Mouse (Mus musculus) brown adipose tissue, adult 24 weeks (tissue): ENCODE measurements around the gene Serpinf1. TPM values are rescaled to one million over a fixed set of nuclear protein-coding genes. Genes with fewer than 3 reads are reported as not detected.
A peak's percentile ranks its signal among the peaks of the same experiment; 100 is the strongest.

Source experiments
- H3K27ac ChIP-seq: fragments of 200-500 bp; replicated peaks from 2 replicates; pipeline ENCODE4 v1.5.1; 2012; ENCODE audit warnings: low read depth, mild to moderate bottlenecking, low read length
- H3K4me1 ChIP-seq: fragments of 200-500 bp; 2 replicates; pipeline ENCODE4 v1.6.1; 2012; ENCODE audit warnings: low read length, mixed read lengths; ENCODE audit not compliant: control insufficient read depth, insufficient read depth, insufficient read length
- H3K4me3 ChIP-seq: fragments of 200-500 bp; 2 replicates; pipeline ENCODE4 v1.5.1; 2012; ENCODE audit warnings: low read depth, mild to moderate bottlenecking, low read length, moderate library complexity; ENCODE audit not compliant: insufficient read depth
- polyA plus RNA-seq: library from polyadenylated mRNA; stranded (reverse); fragments of >200 nt; gene quantifications from 2 replicates; pipeline ENCODE4 v1.2.4, GENCODE M21; 2012; ENCODE audit not compliant: missing spikeins, insufficient read depth, insufficient read length

Gene Serpinf1
- polyA plus RNA-seq, 1 experiment: 102 TPM

DNA sequence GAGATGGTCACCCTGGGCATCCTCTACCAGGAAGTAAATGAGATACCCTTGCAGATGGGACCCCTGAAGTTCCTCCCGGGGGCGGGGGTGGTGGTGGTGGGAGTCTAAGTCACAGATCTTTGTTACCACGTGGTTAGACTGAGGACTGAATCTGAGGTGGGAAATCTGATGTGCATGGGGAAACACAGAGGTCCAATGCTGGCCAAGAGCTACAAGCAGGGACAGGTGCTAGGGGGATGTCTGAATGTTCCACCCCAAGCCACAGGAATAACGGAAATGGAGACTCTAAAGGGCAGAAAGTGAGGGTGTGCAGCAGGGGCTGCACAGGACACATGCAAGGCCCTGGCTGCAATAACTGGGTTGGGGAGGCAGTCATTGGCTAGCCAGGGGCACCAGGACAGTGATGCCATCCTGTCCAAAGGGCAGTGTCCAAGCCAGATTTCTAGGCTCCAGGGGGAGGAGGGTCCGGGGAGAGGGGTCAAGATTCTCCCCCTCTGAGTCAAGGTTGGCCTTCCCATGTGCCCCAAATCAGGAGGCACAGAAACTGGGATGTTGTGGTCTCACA, 1.6 kb downstream of the Serpinf1 start:
- no peaks in the 10 kb centered on the region for H3K4me1 ChIP-seq
- 0 out of 2 replicates have a peak overlapping the region, but pooled peaks have one; percentile 4 for H3K4me3 ChIP-seq
- no peak overlapping the region for H3K27ac ChIP-seq

DNA sequence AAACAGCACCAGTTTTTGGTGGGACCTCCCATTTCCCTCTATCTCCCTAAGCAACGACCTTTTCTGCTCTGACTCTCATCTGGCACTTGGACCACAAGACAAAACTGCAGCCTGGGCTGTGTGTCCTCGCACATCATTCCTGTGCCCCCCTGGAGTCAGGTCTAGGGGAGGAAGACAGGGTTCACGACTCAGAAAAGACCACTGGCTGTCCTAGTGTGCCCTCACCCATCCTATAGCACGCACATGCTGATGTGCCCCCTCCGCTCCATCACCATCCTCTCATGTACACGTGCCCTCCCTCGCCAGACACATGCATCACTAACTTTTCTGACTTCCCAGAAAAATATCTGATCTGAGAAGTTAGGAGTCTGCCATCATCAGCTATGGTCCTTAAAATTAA, 2.5 kb downstream of the Serpinf1 start:
- no peak overlapping the region for H3K4me3 ChIP-seq
- H3K4me1 ChIP-seq: no peaks in the 10 kb centered on the region
- H3K27ac ChIP-seq: no peak overlapping the region

DNA sequence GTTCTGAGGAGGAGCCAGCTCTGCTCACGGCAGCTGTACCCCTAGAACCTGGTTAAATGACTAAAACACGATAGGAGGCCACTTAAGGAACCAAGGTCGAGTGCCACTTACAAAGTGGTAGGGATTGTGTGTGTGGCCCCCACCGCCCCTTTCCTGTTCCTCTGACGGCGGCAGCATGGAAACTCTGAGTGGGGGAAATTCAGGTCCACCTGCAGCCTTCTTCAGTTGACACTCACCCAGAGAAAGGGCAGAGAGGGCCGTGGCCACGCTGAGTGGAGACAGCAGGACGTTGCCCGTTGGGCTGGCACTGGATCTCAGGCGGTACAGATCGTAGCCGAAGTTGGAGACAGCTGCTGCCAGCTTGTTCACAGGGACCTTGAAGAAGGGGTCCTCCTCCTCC, 6.5 kb downstream of the Serpinf1 start:
- Histone ChIP-seq H3K4me3 (no peak overlapping the region), H3K4me1 (no peaks in the 10 kb centered on the region), H3K27ac (no peak overlapping the region)

DNA sequence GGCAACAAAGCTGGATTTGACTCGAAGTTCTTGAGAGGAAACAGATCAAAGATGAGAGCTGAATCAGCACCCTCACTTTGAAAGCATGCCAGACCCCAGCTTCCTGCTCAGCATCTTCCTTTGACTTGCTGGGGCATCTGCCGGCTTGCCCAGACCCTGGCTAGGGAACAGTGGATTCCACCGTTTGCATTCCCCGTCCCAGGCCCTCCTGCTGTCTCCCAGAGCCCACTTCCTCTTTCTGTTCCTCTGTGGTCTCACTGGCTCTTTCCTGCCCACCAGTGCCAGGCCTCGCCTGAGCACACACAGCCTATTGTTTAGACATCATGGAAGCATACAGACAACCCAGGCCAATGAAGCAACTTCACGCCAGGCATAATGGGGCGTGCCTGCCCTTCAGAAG, 7.4 kb downstream of the Serpinf1 start:
- H3K4me3 ChIP-seq: no peak overlapping the region
- no peaks in the 10 kb centered on the region for H3K4me1 ChIP-seq
- peak overlapping the region; percentile 48; the same call in 1 of the 2 replicates for H3K27ac ChIP-seq

DNA sequence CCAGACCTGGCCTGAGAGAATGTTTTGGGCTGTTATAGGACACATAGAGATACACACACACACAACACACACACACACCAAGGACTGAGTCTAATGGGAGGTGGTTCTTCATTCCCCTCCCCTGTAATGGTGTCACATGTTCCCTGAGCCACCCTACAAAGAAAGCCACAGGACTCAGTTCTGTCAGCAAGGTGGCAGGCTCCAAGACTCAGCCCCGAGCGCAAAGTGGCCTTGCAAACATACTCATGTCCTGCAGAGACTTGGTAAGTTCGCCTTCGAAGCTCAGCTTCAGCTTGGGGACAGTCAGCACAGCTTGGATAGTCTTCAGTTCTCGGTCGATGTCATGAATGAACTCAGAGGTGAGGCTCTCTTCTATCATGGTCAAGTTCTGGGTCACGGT, 11.9 kb downstream of the Serpinf1 start:
- Histone ChIP-seq H3K4me3 (no peak overlapping the region), H3K27ac (no peak overlapping the region), H3K4me1 (no peaks in the 10 kb centered on the region)

DNA sequence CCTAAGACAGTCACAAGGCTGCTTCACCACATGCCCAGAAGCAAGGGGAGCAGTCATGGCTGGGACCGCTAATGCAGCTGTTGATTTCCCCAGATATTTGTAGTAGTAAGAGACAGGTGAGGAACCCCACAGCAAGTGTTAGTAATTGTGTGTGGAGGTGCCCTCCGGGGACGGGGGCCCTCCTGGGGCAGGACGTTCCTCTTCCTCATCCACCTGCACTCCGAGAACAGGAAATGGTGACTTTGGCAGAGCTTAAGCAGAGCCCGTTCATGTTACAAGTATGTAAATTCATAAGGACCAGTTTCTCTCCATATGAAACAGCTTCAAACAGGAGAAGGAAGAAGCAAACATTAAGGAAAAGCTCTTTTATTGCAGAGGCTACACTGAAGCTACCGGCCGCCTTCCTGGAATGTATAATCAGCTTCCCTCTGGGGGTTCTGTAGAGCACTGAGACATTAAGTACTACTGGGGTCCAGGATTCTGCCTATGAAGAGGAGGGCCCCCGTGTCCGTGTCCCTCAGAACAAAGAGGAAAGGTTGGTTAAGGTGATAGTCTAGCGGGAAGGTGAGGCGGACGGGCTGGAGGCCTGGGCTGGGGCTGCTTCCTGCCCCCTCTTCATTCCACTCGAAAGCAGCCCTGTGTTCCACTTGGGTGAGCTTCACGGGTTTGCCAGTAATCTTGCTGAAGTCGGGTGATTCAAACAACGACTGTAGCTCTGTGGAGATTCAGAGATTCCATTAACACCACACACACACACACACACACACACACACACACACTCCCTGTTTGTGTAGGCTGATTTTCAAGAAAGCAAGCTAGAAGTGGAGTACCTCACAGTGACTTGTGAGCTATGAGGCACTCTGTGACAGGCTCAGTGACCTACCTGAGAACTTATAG, 12.6 kb downstream of the Serpinf1 start:
- no peak overlapping the region for H3K27ac ChIP-seq
- H3K4me1 ChIP-seq: no peaks in the 10 kb centered on the region

DNA sequence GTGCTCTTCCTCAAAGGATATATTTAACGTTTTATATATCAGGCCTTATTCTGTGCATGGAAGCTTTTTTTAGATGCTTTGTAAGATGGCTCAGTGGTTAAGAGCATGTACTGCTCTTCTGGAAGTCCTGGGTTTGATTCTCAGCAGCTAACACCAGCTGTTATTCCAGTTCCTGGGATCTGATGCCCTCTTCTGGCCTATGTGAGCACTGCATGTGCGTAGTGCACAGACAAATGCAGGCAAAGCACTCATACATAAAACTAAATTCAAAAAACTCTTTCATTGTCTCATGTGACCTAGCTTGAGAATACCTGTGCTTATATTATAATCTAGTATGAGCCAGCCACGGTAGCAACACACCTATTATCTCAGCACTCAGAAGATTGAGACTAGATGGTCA, 15.6 kb downstream of the Serpinf1 start:
- H3K27ac ChIP-seq: no peak overlapping the region
- H3K4me1 ChIP-seq: peaks cover 9% of the 10 kb centered on the region; the same call in 1 of the 2 replicates
- no peak overlapping the region for H3K4me3 ChIP-seq

More for the DNA sequence above, 12.6 kb downstream of the Serpinf1 start:
- H3K4me3 ChIP-seq: no peak overlapping the region

DNA sequence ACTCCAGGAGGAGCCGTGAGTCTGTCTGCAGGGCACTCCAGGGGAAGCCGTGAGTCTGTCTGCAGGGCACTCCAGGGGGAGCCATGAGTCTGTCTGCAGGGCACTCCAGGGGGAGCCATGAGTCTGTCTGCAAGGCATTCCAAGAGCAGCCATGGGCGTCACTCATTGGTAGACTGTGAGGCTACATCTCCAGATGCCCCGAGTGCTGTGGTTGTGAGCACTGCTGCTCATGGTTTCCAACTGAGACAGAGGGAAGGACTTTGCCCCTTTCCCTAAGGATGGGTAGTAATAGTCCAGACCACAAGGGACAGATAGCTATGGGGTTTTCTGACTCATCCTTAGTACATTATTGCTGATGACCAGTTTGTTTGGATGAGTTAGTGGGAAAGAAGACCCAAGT, 16.4 kb downstream of the Serpinf1 start:
- H3K4me1 ChIP-seq: peaks cover 9% of the 10 kb centered on the region; the same call in 1 of the 2 replicates
- H3K27ac ChIP-seq: no peak overlapping the region
- H3K4me3 ChIP-seq: no peak overlapping the region

DNA sequence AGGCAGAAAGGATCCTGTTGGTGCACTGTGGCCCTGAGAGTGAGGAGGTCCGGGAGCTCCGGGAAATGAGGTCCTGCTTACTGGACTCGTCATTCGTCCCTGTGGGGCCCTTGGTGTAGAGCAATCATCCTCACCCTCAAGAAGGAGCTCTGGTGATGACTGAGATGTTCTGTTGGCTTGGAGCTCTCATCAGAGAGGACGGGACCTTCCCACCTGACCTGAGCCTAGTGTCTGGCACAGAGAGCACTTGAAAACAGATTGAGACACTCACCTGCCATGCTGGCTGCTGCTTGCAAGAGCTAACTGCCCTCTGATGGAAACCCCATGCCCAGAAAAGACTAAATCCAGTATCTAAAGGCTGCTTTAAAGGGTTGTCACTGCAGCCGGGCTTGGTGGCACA, 17.7 kb downstream of the Serpinf1 start:
- 0 out of 2 replicates have a peak overlapping the region, but pooled peaks have one; percentile 8 for H3K27ac ChIP-seq
- no peak overlapping the region for H3K4me3 ChIP-seq
- peaks cover 9% of the 10 kb centered on the region; the same call in 1 of the 2 replicates for H3K4me1 ChIP-seq

DNA sequence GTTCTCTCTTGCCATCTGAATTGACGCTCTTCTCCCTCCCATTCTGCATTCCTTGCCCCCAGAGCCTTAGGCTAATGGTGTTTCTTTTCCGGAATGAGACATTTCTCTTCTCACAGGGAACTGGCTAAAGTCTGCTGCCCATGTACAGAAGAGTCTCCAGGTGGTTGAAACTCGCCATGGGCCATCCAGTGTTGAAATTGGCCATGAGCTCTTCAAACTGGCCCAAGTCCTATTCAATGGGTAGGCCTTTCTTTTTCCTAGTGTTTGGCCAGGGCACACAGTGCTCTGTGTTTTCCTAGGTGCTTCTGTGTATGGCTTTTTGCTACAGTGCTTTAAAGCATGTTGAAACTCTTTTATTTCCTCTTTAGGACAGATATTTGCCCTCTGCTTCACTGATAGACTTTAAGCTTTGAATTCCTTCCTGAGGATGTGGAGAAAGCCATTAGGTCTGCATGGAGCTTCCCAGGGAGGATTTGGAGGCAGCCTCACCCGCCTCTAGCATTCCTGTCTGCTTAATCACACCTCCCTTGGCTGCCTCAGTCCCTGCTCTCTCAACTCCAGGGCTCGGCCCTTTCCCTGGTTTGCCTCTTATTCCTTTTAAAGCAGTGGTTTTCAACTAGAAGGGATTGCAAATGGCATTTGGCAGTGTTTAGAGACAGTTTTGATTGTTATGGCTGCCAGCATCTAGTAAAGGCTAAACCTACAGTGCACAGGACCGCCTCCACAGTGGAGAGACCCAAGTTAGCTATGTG, 19.0 kb downstream of the Serpinf1 start:
- peak overlapping the region; percentile 91 for H3K27ac ChIP-seq
- no peak overlapping the region for H3K4me3 ChIP-seq
- peaks cover 9% of the 10 kb centered on the region; the same call in 1 of the 2 replicates for H3K4me1 ChIP-seq

DNA sequence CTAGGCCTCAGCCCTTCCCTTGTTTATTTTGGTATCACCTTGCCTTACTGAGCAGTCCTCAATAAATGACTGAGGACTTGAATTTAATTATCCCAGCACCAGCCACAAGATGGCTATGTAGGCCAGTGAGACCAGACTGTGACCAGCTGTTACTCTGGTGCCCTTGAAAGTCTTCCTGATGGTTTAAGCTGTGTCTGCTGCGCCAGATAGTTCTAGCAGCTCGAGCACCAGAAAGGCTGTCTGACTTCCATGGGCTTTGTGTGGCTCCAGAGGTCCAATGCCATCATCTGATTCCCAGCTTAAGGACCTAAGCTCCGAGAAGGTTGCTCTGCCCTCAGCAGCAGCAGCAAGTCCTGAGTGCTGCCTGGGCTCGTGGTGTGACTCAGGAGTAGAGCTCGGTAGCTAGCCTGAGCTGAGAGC, 20.2 kb downstream of the Serpinf1 start:
- Histone ChIP-seq H3K4me3 (peak overlapping the region; percentile 26), H3K4me1 (peaks cover 9% of the 10 kb centered on the region; the same call in 1 of the 2 replicates), H3K27ac (peak overlapping the region; percentile 91)

DNA sequence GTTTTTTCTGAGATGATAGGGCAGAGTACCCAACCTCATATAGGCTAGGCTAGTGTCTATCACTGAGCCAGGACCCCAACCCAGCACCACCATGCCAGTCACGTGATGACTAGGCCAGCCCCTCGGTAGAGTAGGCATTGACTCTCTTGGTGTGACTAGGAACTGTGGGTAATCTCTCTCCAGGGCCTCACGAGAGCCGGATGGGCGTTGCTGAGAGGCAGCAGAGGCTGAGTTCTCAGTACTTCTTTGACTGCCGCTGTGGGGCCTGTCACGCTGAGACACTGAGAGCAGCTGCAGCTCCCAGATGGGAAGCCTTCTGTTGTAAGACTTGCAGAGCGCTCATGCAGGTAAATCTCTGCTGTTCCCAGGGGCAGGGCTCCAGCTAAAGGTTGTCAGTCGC, 22.4 kb downstream of the Serpinf1 start:
- no peak overlapping the region for H3K4me3 ChIP-seq
- peaks cover 9% of the 10 kb centered on the region; the same call in 1 of the 2 replicates for H3K4me1 ChIP-seq
- no peak overlapping the region for H3K27ac ChIP-seq

DNA sequence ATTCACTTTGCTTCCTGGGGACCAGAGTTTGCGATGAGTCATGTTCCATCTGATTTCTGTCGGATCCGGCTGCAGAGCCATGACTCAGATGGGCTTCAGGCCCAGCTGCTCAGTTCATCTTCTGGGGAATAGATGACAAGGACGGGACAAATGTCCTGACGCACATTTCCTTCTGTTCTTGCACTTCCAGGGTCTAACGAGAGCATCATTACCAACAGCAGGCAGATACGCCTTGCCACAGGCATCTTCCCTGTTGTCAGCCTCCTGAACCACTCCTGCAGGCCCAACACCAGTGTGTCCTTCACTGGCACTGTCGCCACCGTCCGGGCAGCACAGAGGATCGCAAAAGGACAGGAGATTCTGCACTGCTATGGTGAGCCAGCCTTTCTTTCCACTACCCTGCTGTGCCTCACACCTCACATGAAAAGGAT, 23.1 kb downstream of the Serpinf1 start:
- Histone ChIP-seq H3K4me3 (no peak overlapping the region), H3K27ac (0 out of 2 replicates have a peak overlapping the region, but pooled peaks have one; percentile 0), H3K4me1 (peaks cover 9% of the 10 kb centered on the region; the same call in 1 of the 2 replicates)

DNA sequence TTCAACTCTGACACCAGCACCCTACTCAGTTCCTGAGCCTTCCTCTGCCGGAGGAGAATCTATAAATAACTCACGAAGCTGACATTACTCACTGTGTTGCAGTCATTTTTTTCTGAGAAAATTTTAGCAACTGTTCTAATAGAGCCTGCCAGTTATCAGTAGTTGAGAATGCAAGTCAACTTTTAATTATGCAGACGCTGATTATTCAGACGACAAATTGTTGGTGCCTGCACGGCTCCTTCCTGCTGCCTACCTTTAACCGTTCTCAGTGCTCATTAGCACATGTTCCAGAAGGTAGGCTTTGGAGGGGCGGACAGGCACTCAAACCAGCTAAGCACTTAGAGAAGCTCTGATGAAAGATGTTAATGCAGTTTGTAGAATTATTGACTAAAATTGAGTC, 25.0 kb downstream of the Serpinf1 start:
- H3K27ac ChIP-seq: no peak overlapping the region
- no peak overlapping the region for H3K4me3 ChIP-seq
- no peaks in the 10 kb centered on the region for H3K4me1 ChIP-seq

DNA sequence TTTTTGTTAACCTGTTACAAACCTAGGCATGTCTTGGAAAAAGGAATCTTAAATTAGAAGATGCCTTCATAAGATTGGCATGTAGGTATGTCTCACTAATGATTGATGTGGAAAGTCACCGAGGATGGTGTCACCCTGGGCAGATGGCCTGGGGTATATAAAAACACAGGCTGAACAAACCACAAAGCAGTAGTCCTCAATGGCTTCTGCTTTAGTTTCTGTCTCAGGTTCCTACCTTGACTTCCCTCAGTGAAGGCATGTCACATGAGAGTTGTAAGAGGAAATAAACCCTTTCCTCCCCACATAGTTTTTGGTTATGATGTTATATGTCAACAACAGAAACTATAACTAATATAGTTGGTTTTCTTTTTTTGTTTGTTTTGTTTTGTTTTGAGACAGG, 26.9 kb downstream of the Serpinf1 start:
- Histone ChIP-seq H3K27ac (no peak overlapping the region), H3K4me3 (no peak overlapping the region), H3K4me1 (no peaks in the 10 kb centered on the region)
